Mouse (Mus musculus) right cerebral cortex, postnatal 14 days (tissue): ENCODE data around the gene Ostm1.

Experiments used
- DNase-seq: peaks from one replicate; pipeline ENCODE4 v3.0.0; 2022

The Ostm1 gene

DNA sequence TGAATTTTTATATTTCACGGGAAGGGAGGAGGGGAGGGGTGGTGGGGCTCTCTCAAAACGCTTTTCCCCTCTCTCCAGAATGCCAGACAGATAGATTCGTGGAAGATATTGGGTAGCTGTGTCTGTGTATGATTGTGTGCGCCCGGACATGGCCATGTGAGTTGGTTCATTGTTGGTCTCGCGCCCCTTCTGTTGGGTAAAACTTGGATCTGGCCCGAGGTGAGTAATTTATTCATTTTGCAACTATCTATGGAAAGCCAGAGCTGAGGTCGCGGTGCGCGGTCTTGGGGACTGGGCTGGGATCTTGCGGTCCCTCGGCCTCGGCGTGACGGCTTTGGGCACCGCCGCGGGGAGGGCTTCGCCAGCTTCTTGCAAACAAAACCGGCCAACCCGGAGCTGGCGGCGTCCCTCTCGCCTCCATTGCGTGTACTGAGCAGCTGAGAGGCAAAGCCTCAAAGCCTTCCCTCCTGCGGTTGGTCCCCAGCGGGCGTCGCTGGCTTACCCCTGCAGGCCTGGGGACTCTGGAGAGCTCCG is 347 bp downstream of the Ostm1 start:
- DNase-seq = no peak

DNA sequence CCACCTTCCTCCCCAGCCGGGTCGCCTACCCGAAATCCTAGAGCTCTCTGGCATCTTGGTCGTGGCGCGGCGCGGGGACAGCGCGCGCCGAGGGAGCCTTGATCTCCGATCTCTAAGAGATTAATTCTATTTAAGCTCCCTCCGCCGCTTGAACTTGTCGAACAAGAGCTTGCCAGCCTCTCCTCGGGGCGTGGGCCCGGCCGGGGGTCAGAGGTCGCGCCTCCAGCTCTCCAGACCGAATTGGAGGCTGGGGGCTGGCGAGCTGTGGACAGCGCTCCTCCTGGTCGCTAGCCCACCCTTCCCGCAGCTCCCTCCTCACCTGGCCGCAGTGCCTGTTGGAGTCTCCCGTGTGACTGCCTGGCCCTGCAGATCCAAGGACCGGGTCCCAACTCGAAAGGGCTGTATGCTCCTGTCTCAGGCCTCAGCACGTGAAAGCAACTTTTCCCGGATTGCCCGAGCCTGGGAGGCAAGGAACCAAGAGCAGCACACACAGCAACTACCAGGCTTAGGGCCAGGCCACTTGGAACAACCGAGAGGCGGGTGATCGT is 888 bp downstream of the Ostm1 start:
- no peak for DNase-seq

DNA sequence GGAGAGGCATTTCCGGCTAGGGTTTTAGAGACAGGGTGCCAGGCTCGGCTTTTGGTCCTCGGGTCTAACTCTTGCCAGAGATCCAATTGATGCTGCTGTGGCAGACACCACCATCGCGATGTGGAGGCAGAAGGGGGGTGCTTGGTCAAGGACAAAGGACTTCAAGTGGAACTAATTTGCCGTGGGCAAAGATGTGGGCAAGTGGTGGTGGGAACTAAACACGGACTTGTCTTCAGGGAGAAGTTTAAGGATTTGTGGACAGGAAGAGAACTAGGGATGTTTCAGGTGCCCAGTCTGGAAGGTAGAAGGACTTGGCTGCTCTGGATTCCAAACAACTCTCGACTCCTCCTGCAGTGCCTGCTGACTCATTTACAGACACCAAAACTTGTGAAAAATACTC is 1.5 kb downstream of the Ostm1 start:
- no peak for DNase-seq

DNA sequence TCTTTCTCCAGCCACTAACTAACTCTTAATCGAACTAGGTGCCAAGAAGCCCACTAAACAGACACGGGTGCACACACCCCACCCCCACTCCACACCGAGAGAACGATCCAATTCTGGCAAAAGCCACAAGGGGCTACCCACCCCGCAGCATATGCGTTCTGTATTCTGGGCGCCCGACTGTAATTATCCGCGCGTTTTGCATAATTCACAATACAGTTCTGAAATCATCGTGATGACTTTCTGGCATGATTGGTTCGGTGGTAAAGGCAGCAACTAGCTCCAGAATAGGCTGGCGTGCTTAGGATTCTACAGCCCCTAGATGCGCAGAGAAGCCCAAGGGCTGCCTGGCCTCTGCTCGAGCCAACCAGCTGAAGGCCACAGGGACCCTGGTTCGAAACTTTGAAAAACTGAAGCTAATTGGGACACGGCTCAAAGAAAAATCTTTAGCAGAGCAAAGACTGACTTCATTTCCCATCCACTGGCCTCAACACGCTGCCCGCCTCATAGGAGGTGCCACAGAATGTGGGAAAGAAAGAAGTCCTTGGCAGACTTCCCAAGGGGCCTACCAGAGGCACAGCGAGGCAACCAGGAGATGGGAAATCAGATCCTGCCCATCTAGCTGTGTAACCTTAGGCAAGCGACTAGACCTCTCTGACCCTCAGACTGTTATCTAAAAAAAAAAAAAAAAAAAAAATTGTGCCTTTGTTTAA is 2.1 kb downstream of the Ostm1 start:
- no peak for DNase-seq

DNA sequence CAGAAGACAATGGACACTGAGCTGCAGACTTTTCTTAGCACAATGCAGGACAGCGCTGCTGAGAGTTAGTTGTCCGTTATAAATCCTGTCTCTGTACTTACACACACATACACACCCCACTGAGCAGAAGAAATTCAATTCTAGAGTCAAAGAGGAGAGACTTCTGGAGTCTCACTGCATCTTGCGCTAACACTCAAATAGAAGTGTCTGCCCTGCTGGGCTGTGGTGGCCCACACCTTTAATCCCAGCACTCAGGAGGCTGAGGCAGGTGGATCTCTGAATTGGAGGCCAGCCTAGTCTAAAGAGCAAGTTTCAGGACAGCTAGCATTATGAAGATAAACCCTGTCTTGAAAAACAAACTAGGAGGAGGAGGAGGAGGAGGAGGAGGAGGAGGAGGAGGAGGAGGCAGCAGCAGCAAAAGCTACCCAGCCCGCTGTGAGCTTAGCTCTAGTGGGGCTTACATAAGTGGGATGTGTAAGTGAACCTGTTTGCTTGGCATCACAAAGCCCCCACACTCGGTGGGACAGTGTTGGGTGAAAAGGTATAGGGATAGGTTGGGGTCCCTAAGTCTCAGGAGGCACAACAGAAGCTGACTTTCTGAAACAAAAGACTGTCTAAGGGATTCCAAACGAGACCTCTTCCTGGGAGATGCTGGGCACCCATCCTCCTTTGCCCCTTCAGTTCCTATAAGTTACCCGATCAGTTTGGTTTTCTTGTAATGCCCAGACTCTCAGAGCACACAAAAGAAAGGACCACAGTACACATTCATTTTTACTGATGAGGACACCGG is 4.5 kb downstream of the Ostm1 start:
- DNase-seq = no peak

DNA sequence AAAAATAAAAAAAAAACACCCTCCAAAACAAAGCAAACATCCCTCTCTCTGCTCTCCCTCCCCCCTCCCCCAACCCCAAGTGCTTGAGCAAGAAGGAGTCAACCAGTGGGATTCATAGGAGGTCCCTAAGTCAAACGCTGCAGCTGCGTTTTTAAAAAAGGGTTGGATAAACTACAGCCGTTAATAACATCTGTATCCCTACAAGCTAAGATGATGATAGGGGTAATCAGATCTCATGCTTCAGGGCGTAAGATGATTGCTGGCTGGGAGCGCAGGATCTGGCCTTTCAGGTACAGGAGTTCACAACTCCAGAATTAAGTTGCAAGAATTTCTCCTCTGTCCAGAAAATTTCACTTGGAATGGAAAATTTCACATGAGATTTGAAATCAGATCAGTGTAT is 5.9 kb downstream of the Ostm1 start:
- no peak for DNase-seq

DNA sequence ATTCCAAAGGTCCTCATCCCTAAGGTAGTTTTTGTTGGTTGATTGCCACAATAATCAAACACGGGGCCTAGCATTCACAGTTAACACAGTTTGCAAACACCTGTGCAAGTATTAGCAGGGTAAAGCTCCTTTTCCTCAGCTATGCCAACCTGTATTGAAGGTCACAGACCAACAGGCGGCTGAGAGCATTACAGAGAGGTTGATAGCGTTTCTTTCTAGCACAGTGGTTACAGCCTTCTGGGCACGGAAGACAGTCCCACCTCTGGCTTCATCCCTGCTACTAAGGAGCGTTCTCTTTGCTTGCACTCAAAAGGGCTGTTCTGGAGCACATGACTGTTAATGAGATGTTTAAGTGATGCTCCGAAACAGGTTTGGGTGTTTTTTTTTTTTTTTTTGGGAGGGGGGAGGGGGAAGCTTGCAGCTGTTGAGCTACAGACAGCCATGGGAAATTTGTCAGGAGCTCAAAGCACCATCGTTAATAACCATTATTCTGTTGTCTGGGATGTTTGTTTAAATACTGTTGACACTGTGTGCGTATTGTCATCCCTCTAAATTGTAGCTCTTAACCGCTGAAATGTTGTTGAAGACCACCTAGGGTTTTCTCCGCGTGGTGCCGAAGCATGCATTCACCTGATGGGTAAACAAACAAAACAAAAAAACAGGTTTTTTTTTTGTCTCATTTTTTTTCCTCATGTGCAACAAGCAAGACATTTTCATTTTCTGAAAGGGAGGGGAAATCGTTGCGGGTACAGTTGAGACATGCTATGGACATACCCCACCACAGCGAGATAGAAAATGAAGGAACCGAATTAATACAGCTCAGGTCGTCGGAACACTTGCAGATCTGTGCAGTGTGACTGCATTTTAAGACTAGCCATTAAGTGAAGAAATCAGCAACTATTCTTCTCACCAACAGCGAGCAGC is 6.9 kb downstream of the Ostm1 start:
- no peak for DNase-seq

DNA sequence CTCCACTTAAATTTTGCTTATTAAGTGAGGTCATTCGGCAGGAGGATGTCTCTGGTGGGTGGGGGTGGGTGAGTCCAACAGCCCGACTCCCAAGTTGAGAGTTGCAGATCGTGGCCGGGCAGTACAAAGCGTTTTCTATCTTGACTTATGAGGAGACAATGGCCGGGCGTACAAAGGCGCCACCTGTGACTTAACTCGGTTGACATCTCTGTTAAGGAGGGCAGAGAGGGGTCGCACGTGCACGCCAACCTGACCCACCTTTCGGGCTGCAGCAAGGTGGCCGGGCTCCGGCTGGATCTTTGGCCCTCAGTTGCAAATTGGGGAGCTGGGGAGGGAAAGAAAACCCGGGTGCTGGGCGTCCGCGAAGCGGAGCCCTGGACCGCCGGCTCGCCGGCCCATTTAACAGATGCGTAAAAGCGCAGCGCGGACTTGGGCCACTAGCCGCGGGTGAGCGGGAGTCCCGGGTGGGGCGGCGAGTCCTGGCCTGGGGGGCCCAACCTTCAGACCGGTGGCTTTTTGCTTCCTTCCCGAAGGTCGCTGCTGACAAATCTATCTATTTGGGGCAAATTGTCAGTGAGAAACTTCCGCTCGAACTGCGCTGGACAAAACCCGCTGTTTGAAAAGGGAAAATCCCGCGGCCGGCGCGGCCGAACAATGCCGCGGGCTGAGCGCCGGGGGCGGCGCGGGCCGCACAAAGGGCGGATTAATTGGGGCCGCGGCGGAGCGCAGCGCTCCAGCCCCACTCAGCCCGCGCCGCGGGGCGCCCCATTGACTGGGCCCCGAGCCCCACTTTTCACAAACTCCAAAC is 7.8 kb downstream of the Ostm1 start:
- DNase-seq = no peak

DNA sequence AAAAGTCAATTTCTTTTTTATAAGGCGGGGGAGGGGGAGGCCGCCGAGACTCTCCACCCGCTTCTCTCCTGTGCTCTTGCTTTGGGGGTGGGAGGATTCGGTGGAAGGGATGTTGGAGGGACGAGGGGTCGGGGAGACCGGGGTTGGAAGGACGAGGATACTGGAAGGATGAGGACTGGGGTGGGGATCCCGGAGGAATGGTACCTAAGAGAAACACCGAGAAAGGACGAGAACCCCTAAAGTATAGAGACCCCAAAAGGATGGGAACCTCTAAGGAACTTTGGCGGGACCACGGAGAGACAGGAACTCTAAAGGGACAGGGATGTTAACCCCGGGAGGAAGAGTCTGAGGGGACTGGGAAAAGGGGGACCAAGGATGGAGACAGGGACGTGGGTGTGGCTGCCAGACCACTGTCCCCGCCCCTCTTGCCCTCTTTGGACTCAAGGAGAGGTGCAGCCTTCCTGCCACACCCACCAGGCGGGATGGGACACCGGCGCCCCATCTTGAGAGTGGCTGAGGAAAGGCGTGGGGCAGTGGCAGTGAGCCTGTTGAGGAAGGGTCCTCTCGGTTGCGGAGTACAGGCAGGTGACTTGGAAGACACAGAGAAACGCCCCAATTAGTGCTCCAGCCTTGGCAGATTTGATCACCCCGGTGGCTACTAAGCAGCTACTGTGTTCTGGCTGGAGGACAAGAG is 8.5 kb downstream of the Ostm1 start:
- DNase-seq = no peak

DNA sequence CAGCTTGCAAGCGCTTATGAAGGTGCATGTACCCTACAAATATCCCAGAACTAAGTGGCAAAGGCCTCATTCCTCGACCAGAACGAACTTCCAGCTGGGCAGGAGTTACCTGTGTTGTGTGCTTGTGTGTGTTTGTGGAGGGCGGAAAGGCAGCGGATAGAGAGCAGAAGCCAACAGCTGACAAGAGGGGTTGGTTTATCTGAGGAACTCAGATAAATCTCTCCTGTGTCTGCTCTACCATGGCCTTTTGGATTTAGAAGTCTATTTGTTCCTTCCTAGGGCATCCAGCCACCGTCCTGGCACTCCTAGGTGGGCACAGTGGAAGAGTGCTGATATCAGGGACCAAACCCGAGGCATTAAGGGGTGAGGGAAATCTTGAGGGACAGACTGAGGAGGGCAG is 9.6 kb downstream of the Ostm1 start:
- no peak for DNase-seq

DNA sequence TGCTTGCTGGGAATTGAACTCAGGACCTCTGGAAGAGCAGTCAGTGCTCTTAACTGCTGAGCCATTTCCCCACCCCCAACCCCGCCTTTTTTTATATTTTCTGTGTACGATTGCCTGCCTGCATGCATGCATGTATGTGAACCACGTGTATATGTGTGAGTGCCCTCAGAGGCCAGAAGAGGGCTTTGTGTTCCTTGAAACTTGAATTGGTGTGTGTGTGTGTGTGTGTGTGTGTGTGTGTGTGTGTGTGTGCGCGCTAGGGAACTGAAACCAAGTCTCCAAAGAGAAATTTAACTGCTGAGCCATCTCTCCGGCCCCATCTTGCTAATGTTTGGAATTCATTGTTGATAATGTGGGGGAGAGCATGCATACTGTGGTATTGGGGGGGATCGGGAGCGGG is 15.0 kb downstream of the Ostm1 start:
- DNase-seq = no peak

DNA sequence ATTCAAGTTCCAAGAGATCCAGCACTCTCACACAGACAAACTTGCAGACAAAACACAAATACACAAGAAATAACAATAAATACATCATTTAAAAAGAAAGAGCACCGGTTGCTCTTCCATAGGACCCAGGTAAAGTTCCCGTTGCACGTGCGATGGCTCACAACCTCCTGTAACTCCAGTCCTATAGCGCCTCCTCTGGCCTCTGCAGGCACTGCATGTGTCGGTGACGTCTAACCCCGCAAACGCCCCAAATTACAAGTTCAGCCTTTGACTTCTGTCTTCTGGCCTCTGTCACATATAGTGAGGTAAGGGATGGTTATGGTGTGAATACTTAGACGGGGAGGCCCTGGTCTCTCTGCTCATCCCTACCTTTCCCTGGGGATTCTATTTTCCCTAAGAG is 17.9 kb downstream of the Ostm1 start:
- no peak for DNase-seq

DNA sequence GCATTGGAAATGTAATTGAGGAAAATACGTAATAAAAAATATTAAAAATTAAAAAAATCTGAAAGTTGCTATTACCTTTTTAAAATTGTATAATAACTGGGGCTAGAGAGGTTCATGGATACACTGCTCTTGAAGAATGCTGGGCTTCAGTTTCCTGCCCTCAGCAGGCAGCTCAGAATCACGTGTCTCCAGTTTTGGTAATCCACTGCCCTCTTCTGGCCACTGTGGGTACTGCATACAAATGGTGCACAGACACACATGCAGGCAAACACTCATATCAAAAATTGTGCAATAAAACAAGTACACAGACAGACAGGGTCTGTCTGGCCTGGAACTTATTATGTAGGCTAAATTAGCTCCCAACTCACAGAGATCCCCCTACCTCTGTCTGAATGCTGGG is 21.3 kb downstream of the Ostm1 start:
- no peak for DNase-seq

DNA sequence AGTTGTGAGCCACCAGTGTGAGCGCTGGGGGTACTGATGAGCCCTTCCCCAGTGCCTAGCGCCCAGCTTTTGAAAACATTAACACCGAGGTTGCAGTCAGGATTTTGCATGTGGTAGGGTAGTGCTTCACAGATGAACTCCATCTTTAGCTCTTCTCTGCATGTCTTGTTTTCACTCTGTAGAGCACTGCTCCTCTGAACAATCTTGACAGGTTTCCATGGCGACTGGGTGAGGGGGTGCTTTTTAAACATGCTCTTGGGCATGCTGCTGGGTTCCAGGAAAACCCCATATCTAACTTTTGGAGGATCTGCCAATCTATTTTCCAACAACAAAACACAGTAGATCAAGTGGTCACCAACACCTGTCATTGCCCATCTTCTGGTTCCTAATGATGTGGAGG is 23.1 kb downstream of the Ostm1 start:
- no peak for DNase-seq

DNA sequence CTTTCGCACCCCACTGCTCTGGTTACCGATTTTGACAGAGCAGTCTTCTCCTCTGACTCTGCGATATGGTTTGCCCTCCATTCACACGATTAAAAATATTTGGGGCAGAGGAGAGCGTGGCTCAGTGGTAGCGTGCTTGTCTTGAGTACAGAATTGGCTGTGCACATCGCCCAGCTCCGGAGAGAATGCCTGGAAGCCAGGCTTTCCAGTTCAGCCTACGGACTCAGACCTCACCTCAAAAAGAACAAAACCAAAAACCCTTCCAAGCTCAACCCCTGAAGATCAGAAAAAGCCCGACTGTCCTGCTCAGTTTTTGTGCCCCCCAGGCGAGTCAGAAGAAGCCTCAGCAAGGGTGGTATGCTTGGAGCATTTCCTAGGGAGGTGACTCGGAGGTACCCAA is 29.5 kb downstream of the Ostm1 start:
- DNase-seq = no peak

DNA sequence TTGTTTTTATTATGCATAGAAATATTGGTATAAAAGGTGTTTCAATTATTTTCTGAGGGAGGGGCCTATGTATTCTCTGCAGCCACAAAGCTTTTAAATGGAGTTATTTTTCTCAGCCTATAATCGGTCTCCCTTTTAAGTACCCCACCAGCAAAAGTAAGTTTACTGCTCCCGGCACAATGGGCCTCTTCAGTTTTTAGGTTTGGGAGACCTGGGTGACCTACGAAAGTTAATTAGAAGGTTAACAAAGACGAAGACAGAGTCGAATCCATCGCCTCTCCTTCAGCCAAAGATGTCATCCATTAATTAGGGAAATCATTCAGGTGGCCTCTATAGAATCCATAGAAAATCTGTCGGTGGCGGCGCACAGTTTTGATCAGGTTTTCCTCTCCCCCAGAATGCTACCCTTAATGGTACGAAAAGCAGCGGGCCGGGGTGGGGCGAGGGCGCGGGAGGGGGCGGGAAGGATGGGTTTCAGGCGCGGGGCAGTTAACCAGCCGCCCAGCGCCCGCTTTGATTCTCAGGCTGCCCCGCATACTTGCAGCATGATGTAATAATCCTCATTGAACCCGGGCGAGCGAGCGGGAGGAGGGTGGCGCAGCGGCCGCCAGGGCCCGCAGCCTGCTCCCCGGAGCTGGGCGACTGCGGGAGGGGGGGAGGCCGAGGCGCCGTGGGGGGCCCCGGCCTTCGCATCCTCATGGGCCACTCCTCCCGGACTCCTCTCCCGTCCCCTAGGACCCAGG is 30.2 kb downstream of the Ostm1 start:
- DNase-seq = peak; percentile 21

DNA sequence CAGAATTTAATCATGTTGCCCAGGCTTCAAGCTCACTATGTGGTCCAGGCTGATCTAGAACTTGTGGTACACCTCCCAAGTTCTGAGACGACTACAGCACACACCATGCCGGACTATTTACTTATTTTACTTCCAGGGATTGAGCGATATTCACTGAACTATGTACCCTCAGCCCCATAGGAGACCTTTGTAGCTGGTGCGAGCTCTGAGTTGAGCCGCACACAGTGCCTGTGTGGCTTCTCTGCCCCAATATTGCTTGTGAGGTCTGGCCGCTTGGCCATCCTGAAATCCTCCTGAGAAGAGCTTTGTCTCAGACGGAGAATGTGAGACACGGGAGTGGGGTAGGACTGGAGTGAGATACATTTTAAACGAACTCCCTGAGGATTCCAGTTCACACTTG is 31.1 kb downstream of the Ostm1 start:
- DNase-seq = no peak

DNA sequence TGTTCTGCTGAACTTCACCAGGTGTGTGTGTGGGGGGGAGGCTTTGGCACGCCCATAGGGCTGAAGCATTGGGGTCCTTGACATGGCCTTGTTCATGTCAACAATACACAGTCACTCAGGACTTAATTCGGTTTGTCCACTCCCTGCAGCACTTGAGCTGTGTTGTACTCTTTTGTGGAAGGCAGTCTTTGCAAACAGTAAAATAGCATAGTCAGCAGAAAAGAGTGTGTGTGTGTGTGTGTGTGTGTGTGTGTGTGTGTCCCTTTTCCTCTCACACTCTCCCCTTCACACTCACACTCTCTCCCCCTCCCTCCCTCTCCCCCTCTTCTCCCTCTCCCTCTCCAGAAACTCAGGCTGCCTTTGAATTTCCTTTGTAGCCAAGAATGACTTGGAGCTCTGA is 34.7 kb downstream of the Ostm1 start:
- DNase-seq = no peak

DNA sequence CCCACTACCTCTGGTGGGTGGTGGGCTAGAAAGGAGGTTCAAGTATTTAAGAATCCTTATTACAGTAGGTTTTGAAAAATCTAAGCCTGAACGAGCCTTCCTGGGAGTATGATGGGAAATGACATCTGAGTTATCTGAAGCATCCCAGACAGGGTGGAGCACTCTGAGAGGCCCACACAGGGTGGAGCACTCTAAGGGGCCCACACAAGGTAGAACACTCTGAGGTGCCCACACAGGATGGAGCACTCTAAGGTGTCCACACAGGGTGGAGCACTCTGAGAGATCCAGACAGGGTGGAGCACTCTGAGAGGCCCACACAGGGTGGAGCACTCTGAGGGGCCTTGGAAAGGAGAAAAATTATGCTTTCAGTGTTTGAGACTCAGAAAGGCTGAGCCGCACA is 42.3 kb downstream of the Ostm1 start:
- no peak for DNase-seq

DNA sequence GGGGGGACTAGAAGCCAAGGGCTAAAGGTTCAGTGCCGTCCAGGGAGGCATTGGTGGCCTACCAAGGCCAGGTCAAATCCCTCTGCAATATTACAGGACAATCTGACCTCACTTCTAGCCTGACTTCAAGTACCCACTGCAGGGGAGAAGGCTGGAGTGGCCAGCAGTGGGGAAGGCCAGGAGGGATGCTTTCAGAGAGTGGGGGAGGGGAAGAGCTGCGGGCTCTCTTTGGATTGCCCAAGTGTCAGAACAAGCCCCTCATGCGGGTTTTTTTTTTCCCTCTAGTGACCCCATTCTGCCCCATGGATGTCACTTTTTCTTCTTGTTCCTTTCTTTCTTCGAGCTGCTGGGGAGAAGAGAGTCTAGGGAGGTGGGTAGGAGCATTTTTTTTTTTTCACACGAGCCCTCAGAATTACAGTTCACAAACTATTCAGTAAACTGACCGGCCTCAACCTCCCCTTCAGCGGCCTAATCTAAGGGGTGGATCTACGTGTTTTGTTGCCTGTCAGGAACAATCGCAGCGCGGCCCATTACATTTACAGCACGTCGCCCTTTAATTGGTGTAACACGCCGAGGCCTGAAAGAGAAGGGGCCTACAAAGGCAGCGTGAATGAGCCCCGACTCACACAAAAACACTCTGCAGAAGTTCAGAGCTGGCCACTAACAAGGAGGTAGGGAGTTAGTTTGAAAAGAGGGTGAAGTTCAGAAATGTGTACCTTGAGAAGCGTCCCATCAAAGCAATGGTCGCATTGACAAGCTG is 47.2 kb downstream of the Ostm1 start:
- no peak for DNase-seq
